ENCODE assay signal across 23 mouse cellular contexts in the genomic region with DNA sequence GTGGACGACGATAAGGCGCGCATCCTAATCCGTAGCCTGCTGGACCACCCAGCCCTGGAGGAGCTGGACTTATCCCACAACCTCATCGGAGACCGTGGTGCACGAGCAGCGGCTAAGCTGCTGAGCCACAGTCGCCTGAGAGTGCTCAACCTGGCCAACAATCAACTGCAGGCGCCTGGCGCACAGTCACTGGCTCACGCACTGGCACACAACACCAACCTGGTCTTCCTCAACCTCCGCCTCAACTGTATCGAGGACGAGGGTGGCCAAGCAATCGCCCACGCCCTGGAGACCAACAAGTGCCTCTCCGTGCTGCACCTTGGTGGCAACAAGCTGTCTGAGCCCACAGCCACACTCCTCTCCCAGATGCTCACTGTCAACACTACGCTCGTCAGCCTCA. TPM values are rescaled to one million over a fixed set of nuclear protein-coding genes. Genes with fewer than 3 reads are reported as not detected.
DNase-seq lines count a peak whose midpoint lies in the region; TF ChIP-seq lines count a peak whose summit lies in the region.
"Had no signal": no experiment of that assay in that cellular context is flagged by ENCODE, and none has a peak within 500 bp of the region (broad histone marks: within the 10 kb centered on the region; RNA-seq: fewer than 3 reads in every experiment).

No protein-coding gene starts in this region.

- intact Hi-C loops in left cerebral cortex, postnatal 14 days (cut with DNase I), result no loop called here

- no peak for TF ChIP-seq CTCF in E14TG2a.4 (conservative IDR thresholded peaks at IDR 0.05; ENCODE audit: low read length)

- peak overlapping the region; percentile 66 for H3K4me3 ChIP-seq in E14TG2a.4 (replicated peaks; ENCODE audit: low read length)
- H3K4me3 ChIP-seq: erythroblast, embryonic 14.5 days; hindbrain, embryonic 12.5 days; intestine, embryonic 15.5 days; limb, embryonic 13.5 days had no signal

- DNase-seq in cerebellum, adult 9-11 months, result peak; percentile 57
- no peak for DNase-seq in cerebellum, adult 8-10 months
- peak; percentile 54 to 59 for DNase-seq in left cerebral cortex, adult 18-20 months (ENCODE audit: low spot score in 2 of 2)
- no peak for DNase-seq in left cerebral cortex, postnatal 14 days (ENCODE audit: low spot score in 2 of 2)
- peak; percentile 76 for DNase-seq in brain, adult 2 months (ENCODE audit: low read depth, low spot score)
- no peak for DNase-seq in layer of hippocampus, postnatal 14 days (ENCODE audit: low spot score in 2 of 2)
- DNase-seq: adrenal gland, adult 2 months; adrenal gland, postnatal 36 days; gastrocnemius, postnatal 10 days; heart, postnatal 36 days; kidney, adult 2 months; kidney, postnatal 4 days; layer of hippocampus, postnatal 36 days; lung, postnatal 36 days; thymus, postnatal 14 days had no signal

- H3K27me3 ChIP-seq in E14TG2a.4 (ENCODE audit: insufficient read depth, low read length), result peaks cover 89% of the 10 kb centered on the region

- H3K36me3 ChIP-seq in E14TG2a.4 (ENCODE audit: insufficient read depth, low read length), result no peaks in the 10 kb centered on the region
- H3K36me3 ChIP-seq: intestine, embryonic 15.5 days had no signal

- H3K4me1 ChIP-seq in E14TG2a.4 (replicated peaks; ENCODE audit: low read depth, low read length), result peaks cover 50% of the 10 kb centered on the region

- H3K9me3 ChIP-seq in E14TG2a.4 (ENCODE audit: low read length), result no peaks in the 10 kb centered on the region
- H3K9me3 ChIP-seq: hindbrain, embryonic 12.5 days; intestine, embryonic 15.5 days; limb, embryonic 13.5 days had no signal

RNA-seq across cellular contexts. Expression of gene Tmem151b, which starts 9.8 kb away (rescaled TPM):
- 100 to 1,000 TPM; 129 to 136 TPM for total RNA-seq in left cerebral cortex, adult 18-20 months (2021)
- 100 to 1,000 TPM; 114 to 120 TPM for total RNA-seq in left cerebral cortex, postnatal 14 days (2021)
- total RNA-seq in layer of hippocampus, postnatal 14 days (2021), result 100 to 1,000 TPM; 106 to 107 TPM
- total RNA-seq: granulocyte monocyte progenitor cell, adult 5-6 weeks; megakaryocyte, adult 5-6 weeks had no signal

RNA-seq across cellular contexts. Expression of gene Nfkbie, which starts 15.8 kb away (rescaled TPM):
- 1 to 10 TPM; 1.8 to 2.8 TPM for total RNA-seq in left cerebral cortex, adult 18-20 months (2021)
- 1 to 10 TPM; 1.8 to 2.0 TPM for total RNA-seq in left cerebral cortex, postnatal 14 days (2021)
- 1 to 10 TPM; 3.4 to 3.6 TPM for total RNA-seq in layer of hippocampus, postnatal 14 days (2021)

RNA-seq across cellular contexts. Expression of gene Tcte1, which starts 16.4 kb away (rescaled TPM):
- total RNA-seq in left cerebral cortex, adult 18-20 months (2021), result 1 to 10 TPM in 1 of 2 experiments, under 1 TPM in 1; 0.94 to 1.4 TPM
- 1 to 10 TPM in 1 of 2 experiments, under 1 TPM in 1; 0.68 to 1.1 TPM for total RNA-seq in left cerebral cortex, postnatal 14 days (2021)
- total RNA-seq in layer of hippocampus, postnatal 14 days (2021), result 1 to 10 TPM in 1 of 2 experiments, under 1 TPM in 1; 0.88 to 1.1 TPM
- total RNA-seq: adrenal gland, adult 2 months; adrenal gland, postnatal 36 days; gastrocnemius, postnatal 10 days; granulocyte monocyte progenitor cell, adult 5-6 weeks; heart, postnatal 36 days; megakaryocyte, adult 5-6 weeks; neutrophil, adult 5-6 weeks had no signal

RNA-seq across cellular contexts. Expression of gene Slc35b2, which starts 24.0 kb away (rescaled TPM):
- total RNA-seq in left cerebral cortex, adult 18-20 months (2021), result 10 to 100 TPM; 26.0 to 30.0 TPM
- 10 to 100 TPM; 41.6 to 46.1 TPM for total RNA-seq in left cerebral cortex, postnatal 14 days (2021)
- 10 to 100 TPM; 47.3 to 52.8 TPM for total RNA-seq in layer of hippocampus, postnatal 14 days (2021)

RNA-seq across cellular contexts. Expression of gene Aars2, which starts 33.0 kb away (rescaled TPM):
- total RNA-seq in left cerebral cortex, adult 18-20 months (2021), result 10 to 100 TPM; 24.1 to 25.6 TPM
- 10 to 100 TPM; 23.0 to 24.4 TPM for total RNA-seq in left cerebral cortex, postnatal 14 days (2021)
- 10 to 100 TPM; 20.4 to 24.2 TPM for total RNA-seq in layer of hippocampus, postnatal 14 days (2021)

Comparison
In these comparisons a context has a peak if more than half of its experiments do, and no peak if none do; other contexts are left out.
1. DNase-seq: peak in cerebellum, adult 9-11 months (single experiment), left cerebral cortex, adult 18-20 months (2 of 2) and brain, adult 2 months (single experiment); none in cerebellum, adult 8-10 months (single experiment), left cerebral cortex, postnatal 14 days (0 of 2) and layer of hippocampus, postnatal 14 days (0 of 2).